Mouse (Mus musculus) cerebellum, postnatal 36 days (tissue): ENCODE results near the gene Stx11.

Source experiments
- DNase-seq, 2 experiments: peaks; one replicate each; pipeline ENCODE4 v3.0.0; 2021 to 2022; ENCODE audit warnings: mixed read lengths in 2 of 2

Stx11 gene

DNA sequence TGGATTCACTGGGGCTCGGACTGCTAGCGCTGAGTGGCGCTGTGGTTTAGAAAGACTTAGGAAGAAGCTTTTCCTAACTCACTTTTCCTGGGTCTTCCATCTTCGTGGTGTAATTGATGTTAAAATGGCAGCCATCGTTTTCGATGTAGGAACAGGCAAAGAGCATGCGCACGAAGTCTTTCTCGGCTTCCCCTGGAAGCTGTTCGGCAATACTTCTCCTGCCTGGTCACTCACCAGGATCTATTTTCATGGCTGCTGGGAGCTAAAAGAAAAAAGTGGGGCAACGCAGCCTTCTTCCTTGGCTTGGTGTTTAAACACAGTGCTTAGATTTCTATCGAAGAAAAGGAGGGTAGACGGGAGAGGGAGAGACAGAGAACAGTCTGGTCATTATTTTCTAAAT is 52.6 kb downstream of the Stx11 start:
- no peak for DNase-seq

DNA sequence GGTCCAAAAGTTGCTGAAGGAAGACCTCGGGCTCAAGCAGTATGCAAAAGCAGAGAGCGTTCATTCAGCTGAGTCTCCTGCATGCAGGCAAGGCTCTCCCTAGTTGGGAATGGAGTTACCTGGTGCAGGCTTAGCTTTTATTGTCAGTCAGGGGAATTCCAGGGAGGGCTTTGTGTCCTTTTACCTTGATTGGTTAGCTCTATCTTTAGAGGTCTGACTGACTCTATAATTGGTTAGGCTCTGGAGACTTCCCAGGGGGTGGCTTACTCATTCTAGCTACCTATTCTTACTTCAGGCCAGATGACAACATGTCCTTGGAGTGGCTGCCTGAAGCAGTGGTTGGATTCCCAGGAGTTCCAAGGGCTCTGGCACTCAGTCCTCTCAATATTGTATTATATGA is 54.2 kb downstream of the Stx11 start:
- DNase-seq, result no peak

DNA sequence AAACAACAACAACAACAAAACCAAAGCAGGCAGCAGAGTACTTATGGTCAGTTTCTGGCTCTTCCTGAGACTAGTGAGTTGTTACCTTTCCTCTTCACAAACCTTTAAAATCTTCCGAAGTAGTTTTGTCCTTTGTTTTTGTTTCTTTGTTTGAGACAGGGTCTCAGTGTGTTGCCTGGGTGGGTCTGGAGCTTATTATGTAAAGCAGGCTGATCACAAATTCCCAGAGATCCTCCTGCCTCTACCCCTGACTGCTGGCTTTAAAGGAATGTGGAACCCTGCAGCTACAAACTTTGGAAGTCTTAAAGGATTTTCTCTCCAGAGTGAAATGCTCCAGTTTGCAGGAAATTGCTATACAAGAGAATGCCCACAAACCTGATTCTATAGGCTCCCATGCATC is 54.9 kb downstream of the Stx11 start:
- no peak for DNase-seq

DNA sequence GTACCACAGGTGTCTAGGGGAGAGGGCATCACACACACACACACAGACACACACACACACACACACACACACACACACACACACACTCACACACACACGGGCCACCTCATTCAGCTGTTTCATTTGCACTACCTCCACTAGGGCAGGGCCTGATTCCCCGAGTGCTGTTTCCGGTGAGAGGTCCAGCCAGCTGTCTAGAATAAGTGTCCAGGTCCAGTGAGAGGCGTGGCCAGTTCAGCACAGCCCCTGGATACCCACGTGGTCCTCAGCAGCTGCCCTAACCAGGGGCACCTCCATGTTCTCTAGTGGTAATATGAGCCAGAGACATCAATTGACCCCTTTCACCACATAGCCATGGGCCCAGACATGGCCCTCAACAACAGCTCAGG is 60.0 kb downstream of the Stx11 start:
- no peak for DNase-seq

DNA sequence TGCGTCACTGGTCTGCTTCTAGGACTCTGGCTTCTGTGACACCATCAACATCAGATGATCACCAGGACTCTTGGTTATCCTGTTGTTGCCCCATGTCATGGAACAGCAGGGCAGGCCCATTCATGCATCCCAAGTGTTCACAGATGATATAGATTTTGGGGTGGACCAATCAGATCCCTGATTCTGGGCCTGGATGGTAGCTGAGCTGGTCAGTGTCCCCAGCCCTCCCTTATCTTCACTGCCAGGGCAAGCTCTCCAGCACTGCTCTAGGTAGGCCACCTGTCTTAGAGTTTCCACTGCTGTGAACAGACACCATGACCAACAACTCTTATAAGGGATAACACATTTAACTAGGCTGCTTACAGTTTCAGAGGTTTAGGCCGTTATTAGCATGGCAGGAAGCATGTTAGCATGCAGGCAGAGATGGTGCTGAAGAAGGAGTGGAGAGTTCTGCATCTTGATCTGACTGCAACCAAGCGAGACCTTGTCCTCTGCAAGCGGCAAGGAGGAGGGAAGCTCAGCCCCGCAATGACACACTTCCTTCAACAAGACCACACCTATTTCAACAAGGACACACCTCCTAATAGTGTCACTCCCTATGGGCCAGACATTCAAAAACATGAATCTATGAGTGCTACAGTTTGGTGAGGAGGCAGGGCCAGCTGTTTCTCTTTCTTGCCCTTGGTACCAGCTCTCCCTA is 60.5 kb downstream of the Stx11 start:
- no peak for DNase-seq

DNA sequence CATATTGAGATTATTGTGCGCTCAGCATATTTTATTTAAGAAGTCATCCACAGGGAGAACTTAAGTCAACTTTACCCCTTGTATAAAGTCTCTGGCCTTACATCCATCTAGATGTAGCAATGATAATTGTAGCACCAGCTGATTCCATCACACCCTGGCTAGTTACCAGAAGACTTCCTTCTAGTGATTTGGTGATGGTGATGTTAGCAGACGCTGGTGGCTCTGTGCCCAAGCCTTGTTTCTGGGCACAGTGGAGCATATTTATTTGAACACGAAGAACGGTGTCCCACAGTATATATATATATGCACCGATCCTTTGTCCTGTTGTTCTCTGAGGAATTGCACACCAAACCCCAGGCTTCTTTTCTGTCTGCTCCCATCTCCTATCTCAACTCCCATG is 64.2 kb downstream of the Stx11 start:
- DNase-seq, result no peak

DNA sequence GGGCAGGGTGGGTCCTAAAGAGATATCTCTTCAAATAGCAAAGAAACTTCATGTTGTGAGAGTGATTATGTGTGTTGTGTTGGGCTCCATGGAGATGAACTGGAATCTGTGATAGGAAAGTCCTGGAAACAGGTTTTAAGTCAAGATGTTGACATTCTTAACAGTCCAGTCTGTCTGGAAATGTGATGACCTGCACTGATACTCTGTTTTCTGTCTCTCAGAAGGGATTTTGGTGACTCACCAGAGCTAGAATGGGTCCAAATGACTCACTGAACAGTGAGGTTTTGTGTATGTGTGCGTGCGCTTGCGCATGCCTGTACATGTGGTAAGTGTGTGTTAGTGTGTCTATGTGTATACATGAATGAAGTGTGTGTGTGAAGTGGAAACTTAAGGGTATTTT is 70.8 kb downstream of the Stx11 start:
- no peak for DNase-seq

DNA sequence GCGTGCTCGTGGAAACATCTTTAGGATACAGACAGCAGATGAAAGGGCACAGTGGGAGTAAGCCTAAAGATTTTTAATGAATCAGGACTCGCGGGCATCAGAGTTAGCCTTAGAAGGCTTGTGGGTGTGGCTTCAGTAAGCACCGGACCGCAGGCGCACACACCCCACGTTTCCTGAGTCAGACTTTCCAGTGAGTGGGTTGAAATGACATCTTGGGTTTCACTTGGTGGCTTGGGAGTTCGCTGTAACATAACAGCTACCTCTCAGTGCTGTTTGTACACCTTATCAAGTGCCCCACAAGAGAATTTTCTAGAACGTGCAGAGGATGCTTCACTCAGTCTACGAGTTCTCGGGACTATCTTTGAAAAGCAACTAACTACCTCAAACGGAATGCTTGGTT is 75.7 kb downstream of the Stx11 start:
- no peak for DNase-seq
